Mouse (Mus musculus) midbrain, embryonic 15.5 days (tissue): Measurements from ENCODE around the gene Mios. TPM values are rescaled to one million over a fixed set of nuclear protein-coding genes. Genes with fewer than 3 reads are reported as not detected.
A peak's percentile ranks its signal among the peaks of the same experiment; 100 is the strongest.

Source experiments
- ATAC-seq: fragments of 200-750 bp; cut with Nextera tagmentation; replicated peaks from 2 replicates; pipeline ENCODE4 v1.8.0; 2017; ENCODE audit warnings: moderate TSS enrichment
- H3K27ac ChIP-seq: fragments of 300-500 bp; sonication (generic); 2 replicates; pipeline ENCODE4 v1.5.1; 2015; ENCODE audit warnings: mild to moderate bottlenecking, inconsistent platforms
- H3K27me3 ChIP-seq: fragments of 300-500 bp; sonication (generic); replicated peaks from 2 replicates; pipeline ENCODE4 v1.6.1; 2015; ENCODE audit warnings: inconsistent platforms
- H3K36me3 ChIP-seq: fragments of 300-500 bp; sonication (generic); replicated peaks from 2 replicates; pipeline ENCODE4 v1.6.1; 2015; ENCODE audit warnings: inconsistent platforms
- H3K4me1 ChIP-seq: fragments of 300-500 bp; sonication (generic); 2 replicates; pipeline ENCODE4 v1.6.1; 2015; ENCODE audit warnings: inconsistent platforms
- H3K4me2 ChIP-seq: fragments of 300-500 bp; sonication (generic); 2 replicates; pipeline ENCODE4 v1.6.1; 2015; ENCODE audit warnings: inconsistent platforms, mild to moderate bottlenecking, moderate library complexity
- H3K4me3 ChIP-seq: fragments of 300-500 bp; sonication (generic); 2 replicates; pipeline ENCODE4 v1.5.1; 2015; ENCODE audit warnings: mild to moderate bottlenecking, inconsistent platforms
- H3K9ac ChIP-seq: fragments of 300-500 bp; sonication (generic); 2 replicates; pipeline ENCODE4 v1.6.1; 2015; ENCODE audit warnings: mild to moderate bottlenecking, inconsistent platforms
- H3K9me3 ChIP-seq: fragments of 300-500 bp; sonication (generic); 2 replicates; pipeline ENCODE4 v1.6.1; 2016; ENCODE audit warnings: inconsistent platforms
- WGBS: fragments of 180-500 bp; shearing (Covaris S2); methylation state at CpG from one replicate; pipeline ENCODE4 v1.1.7; 2015; ENCODE audit warnings: mixed read lengths; 5-methylcytosine and 5-hydroxymethylcytosine counted together
- polyA plus RNA-seq: library from polyadenylated mRNA; unstranded; fragments of >200 nt; fragmentation: Nextera tagmentation; extraction: Ambion mirVana; gene quantifications from 2 replicates; pipeline ENCODE4 v1.2.1, GENCODE M21; 2015

Mios gene
- 23.4 and 26.0 TPM in 2 replicates for polyA plus RNA-seq

- H3K9ac ChIP-seq, result peak within 1 kb of the TSS; percentile 92
- ATAC-seq, result peak; percentile 98
- WGBS, result under 1% methylated on average over 90 of the region's 90 CpGs
These were observed at the start of gene Mios for GRCm38 (mm10) chr6:8209047-8209865. Mios (plus strand) TSS chr6:8209222.

GRCm38 (mm10) chr6:8160001-8160400 lies 49.0 kb upstream of the Mios start:
- Histone ChIP-seq H3K4me1 (no peaks in the 10 kb centered on the region), H3K4me3 (no peak overlapping the region), H3K9me3 (no peaks in the 10 kb centered on the region), H3K27me3 (no peaks in the 10 kb centered on the region), H3K9ac (no peak overlapping the region), H3K36me3 (no peaks in the 10 kb centered on the region), H3K27ac (no peak overlapping the region), H3K4me2 (no peak overlapping the region)
- no peak for ATAC-seq
- 55% methylated on average over 2 of the region's 2 CpGs for WGBS

More at GRCm38 (mm10) chr6:8209047-8209865, at the start of gene Mios:
- Histone ChIP-seq H3K27ac (peak within 1 kb of the TSS; percentile 95), H3K36me3 (no peaks in the 10 kb centered on the region), H3K4me3 (peak within 1 kb of the TSS; percentile 97), H3K27me3 (no peaks in the 10 kb centered on the region), H3K4me1 (peaks cover 12% of the 10 kb centered on the region), H3K4me2 (peak within 1 kb of the TSS; percentile 56), H3K9me3 (no peaks in the 10 kb centered on the region)

DNA sequence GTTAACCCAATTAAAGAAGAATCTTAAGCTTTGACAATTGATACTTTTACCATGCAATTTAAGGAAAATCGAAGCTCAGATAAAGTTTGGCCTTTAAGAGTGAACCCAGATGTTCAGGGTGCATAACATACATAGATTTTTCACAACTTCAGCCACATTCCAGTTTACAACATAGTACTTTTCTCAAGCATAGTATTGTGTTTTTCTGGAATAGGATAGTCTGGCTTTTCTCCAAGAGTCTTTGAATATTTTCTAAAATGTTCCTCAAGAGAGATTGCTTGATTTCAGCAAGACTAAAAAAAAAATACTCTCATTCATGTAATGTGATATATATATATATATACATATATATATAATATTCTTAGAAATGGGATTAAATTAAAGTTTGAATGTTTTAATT lies 44.3 kb upstream of the Mios start:
- no peak overlapping the region for H3K27ac ChIP-seq
- H3K9me3 ChIP-seq, result no peaks in the 10 kb centered on the region
- H3K9ac ChIP-seq, result no peak overlapping the region
- no peaks in the 10 kb centered on the region for H3K27me3 ChIP-seq
- H3K4me3 ChIP-seq, result no peak overlapping the region
- H3K4me2 ChIP-seq, result no peak overlapping the region
- no peaks in the 10 kb centered on the region for H3K4me1 ChIP-seq
- 73% methylated on average over 1 of the region's 1 CpGs for WGBS
- no peaks in the 10 kb centered on the region for H3K36me3 ChIP-seq
- no peak for ATAC-seq

DNA sequence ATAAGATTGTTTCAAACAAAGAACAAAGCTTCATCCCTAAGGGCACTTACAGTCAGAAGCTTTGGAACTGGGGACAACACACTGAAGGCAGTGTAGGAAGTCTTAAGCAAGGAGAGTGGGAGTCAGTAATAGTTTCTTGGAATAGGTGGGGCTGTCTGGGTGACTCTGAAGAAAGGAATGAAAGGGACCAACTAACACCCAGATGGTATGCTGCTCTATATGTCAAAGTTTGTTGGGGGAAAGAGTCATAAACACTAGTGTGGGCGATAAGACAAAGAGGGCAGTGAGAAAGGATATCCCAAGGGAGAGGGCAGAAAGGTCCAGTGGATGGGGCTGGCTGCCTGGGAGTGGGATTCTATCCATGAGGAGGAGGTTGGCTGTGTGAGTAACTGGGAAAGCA lies 36.9 kb upstream of the Mios start:
- Histone ChIP-seq H3K27me3 (no peaks in the 10 kb centered on the region), H3K36me3 (no peaks in the 10 kb centered on the region), H3K4me2 (no peak overlapping the region), H3K4me3 (no peak overlapping the region), H3K27ac (no peak overlapping the region), H3K4me1 (no peaks in the 10 kb centered on the region), H3K9me3 (no peaks in the 10 kb centered on the region), H3K9ac (no peak overlapping the region)
- WGBS, result 87% methylated on average over 1 of the region's 1 CpGs
- ATAC-seq, result no peak

DNA sequence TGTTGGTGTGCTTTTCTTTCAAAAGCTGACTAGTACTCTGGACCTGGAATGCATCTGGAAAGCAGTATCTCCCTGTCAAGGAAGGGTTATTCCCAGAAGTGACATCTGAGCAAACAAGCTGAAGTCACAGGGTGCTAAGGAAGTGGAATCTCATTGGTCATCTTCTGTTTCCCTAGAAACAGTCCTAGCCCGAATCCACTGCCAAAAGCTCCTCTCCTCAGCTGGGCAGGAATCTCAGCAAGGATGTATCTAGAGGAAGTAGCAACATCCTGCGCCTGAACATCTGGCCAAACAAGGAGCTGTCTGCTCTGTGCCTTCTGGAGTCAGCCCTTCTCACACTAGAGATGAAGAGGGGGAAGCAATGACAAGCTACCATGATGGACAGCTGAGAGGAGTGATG lies 35.0 kb upstream of the Mios start:
- Histone ChIP-seq H3K4me2 (no peak overlapping the region), H3K9ac (no peak overlapping the region), H3K27me3 (no peaks in the 10 kb centered on the region), H3K36me3 (no peaks in the 10 kb centered on the region), H3K9me3 (no peaks in the 10 kb centered on the region), H3K27ac (no peak overlapping the region), H3K4me1 (peaks cover 13% of the 10 kb centered on the region), H3K4me3 (no peak overlapping the region)
- whole genome bisulfite sequencing, result 46% methylated on average over 2 of the region's 2 CpGs
- no peak for ATAC-seq

GRCm38 (mm10) chr6:8175346-8175745 lies 33.7 kb upstream of the Mios start:
- no peak for ATAC-seq
- no peak overlapping the region for H3K27ac ChIP-seq
- WGBS, result 95% methylated on average over 7 of the region's 7 CpGs

DNA sequence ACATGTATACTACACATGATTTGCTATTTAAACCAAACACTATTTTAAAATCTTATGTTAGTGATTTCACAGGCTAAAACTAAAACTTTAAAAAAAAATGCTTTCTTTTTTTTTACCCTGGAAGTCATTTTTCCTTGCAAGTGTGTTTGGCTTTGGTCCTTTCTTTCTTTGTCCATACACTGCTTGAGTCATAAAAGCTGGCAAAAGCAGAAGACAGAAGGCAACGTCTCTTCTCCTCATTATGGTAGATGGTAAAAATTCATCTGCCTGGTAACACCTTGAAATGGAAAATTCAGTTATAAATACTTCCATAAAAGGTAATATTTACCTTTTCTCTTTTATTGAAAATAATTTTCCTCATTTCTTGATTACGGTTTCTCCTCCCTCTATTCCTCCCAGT lies 32.9 kb upstream of the Mios start:
- no peak for ATAC-seq
- peaks cover 15% of the 10 kb centered on the region for H3K4me1 ChIP-seq
- WGBS, result 86% methylated on average over 2 of the region's 2 CpGs
- H3K9me3 ChIP-seq, result no peaks in the 10 kb centered on the region
- H3K4me2 ChIP-seq, result no peak overlapping the region
- H3K27ac ChIP-seq, result no peak overlapping the region
- H3K9ac ChIP-seq, result no peak overlapping the region
- H3K4me3 ChIP-seq, result no peak overlapping the region
- H3K27me3 ChIP-seq, result no peaks in the 10 kb centered on the region
- no peaks in the 10 kb centered on the region for H3K36me3 ChIP-seq

More at GRCm38 (mm10) chr6:8175346-8175745, 33.7 kb upstream of the Mios start:
- H3K4me3 ChIP-seq, result no peak overlapping the region
- no peak overlapping the region for H3K4me2 ChIP-seq
- no peak overlapping the region for H3K9ac ChIP-seq
- H3K9me3 ChIP-seq, result no peaks in the 10 kb centered on the region
- H3K27me3 ChIP-seq, result no peaks in the 10 kb centered on the region
- H3K36me3 ChIP-seq, result no peaks in the 10 kb centered on the region
- H3K4me1 ChIP-seq, result peaks cover 15% of the 10 kb centered on the region

- peaks cover 15% of the 10 kb centered on the region for H3K4me1 ChIP-seq
- no peaks in the 10 kb centered on the region for H3K36me3 ChIP-seq
- peak; percentile 74 for ATAC-seq
- peak overlapping the region; percentile 69 for H3K27ac ChIP-seq
- H3K9me3 ChIP-seq, result no peaks in the 10 kb centered on the region
- H3K4me3 ChIP-seq, result peak overlapping the region; percentile 15
- peak overlapping the region; percentile 45 for H3K4me2 ChIP-seq
- H3K27me3 ChIP-seq, result no peaks in the 10 kb centered on the region
- H3K9ac ChIP-seq, result peak overlapping the region; percentile 16; the same call in 1 of the 2 replicates
- 2% methylated on average over 10 of the region's 10 CpGs for WGBS
These were observed 30.6 kb upstream of the Mios start for GRCm38 (mm10) chr6:8178397-8178941.

- Histone ChIP-seq H3K27me3 (no peaks in the 10 kb centered on the region), H3K4me1 (no peaks in the 10 kb centered on the region), H3K9ac (no peak overlapping the region), H3K4me2 (no peak overlapping the region), H3K9me3 (no peaks in the 10 kb centered on the region), H3K27ac (no peak overlapping the region), H3K36me3 (no peaks in the 10 kb centered on the region), H3K4me3 (no peak overlapping the region)
- peak; percentile 89 for ATAC-seq
- 96% methylated on average over 3 of the region's 3 CpGs for WGBS
These were observed 20.3 kb upstream of the Mios start for GRCm38 (mm10) chr6:8188599-8189233.

DNA sequence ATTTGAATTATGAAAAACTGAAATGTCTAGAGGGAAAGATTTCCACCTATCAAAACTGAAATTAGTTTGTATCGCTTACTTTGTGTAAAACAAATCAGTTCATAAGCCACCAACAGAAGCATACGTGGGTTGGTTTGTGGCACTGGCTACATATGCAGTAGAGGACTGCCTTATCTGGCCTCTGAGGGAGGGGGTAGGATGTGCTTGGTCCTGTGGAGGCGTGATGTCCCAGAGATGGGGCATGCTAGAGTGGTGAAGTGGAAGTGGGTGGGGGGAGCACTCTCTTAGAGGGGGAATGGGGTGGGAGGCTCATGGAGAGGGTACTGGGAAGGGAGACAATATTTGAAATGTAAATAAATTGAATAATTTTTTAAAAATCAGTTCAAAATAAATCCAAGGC lies 19.1 kb upstream of the Mios start:
- H3K27ac ChIP-seq, result no peak overlapping the region
- no peaks in the 10 kb centered on the region for H3K9me3 ChIP-seq
- H3K4me2 ChIP-seq, result no peak overlapping the region
- H3K4me1 ChIP-seq, result no peaks in the 10 kb centered on the region
- no peak overlapping the region for H3K9ac ChIP-seq
- H3K4me3 ChIP-seq, result no peak overlapping the region
- no peaks in the 10 kb centered on the region for H3K27me3 ChIP-seq
- WGBS, result 84% methylated on average over 3 of the region's 3 CpGs
- ATAC-seq, result no peak
- no peaks in the 10 kb centered on the region for H3K36me3 ChIP-seq

GRCm38 (mm10) chr6:8192517-8192916 lies 16.5 kb upstream of the Mios start, which contains the start of gene Col28a1:
Col28a1 (minus strand) TSS chr6:8192617.
- Histone ChIP-seq H3K9ac (no peak within 1 kb of the TSS), H3K9me3 (no peaks in the 10 kb centered on the region), H3K4me2 (no peak within 1 kb of the TSS), H3K27ac (no peak within 1 kb of the TSS), H3K36me3 (no peaks in the 10 kb centered on the region), H3K4me1 (no peaks in the 10 kb centered on the region), H3K27me3 (no peaks in the 10 kb centered on the region), H3K4me3 (no peak within 1 kb of the TSS)
- no peak for ATAC-seq

DNA sequence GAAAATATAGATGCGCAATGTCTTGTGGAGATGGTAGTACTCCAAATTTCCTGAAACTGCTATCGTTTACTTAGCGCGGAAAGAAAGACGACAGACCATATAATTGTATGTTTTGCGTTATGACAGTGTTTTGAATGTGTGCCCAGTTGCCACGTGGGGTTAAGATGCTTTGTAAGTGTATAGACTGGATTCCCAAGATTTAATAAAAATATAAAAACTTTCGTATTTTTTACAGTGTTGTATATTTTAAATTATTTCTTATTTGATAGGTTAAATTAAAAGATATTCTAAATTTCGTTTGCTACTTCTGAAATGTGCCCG lies 804 bp downstream of the Mios start:
- peak; percentile 28 for ATAC-seq
- Histone ChIP-seq H3K27me3 (no peaks in the 10 kb centered on the region), H3K4me1 (peaks cover 12% of the 10 kb centered on the region), H3K36me3 (no peaks in the 10 kb centered on the region; the same call in 1 of the 2 replicates), H3K27ac (peak overlapping the region; percentile 95), H3K9me3 (no peaks in the 10 kb centered on the region), H3K4me3 (peak overlapping the region; percentile 97), H3K9ac (peak overlapping the region; percentile 92), H3K4me2 (peak overlapping the region; percentile 56)
- WGBS, result 11% methylated on average over 10 of the region's 10 CpGs
